Mouse (Mus musculus): ENCODE results near the gene Acot2.

GRCm38 (mm10) chr12:83972117-83972516 is 15.5 kb upstream of the Acot2 start:
- TF ChIP-seq POLR2A (IDR thresholded peaks at IDR 0.05; ENCODE audit: low read depth, low read length) (no peak), CTCF (IDR thresholded peaks at IDR 0.05; ENCODE audit: borderline replicate concordance, insufficient read depth, low read length) (no peak)
